Mouse (Mus musculus) spleen, postnatal 4 days (tissue): ENCODE results near the gene B3gntl1.

Experiments used
- DNase-seq, 2 experiments: peaks; one replicate each; pipeline ENCODE4 v3.0.0; 2022; ENCODE audit warnings: low spot score in 2 of 2

B3gntl1 gene

GRCm38 (mm10) chr11:121648166-121648565, 24.8 kb downstream of the B3gntl1 start:
- DNase-seq, result no peak

GRCm38 (mm10) chr11:121647321-121647720, 25.6 kb downstream of the B3gntl1 start:
- DNase-seq, result no peak

GRCm38 (mm10) chr11:121645394-121645793, 27.6 kb downstream of the B3gntl1 start:
- DNase-seq, result no peak

- DNase-seq, result no peak
Observed at GRCm38 (mm10) chr11:121641501-121642145, 31.3 kb downstream of the B3gntl1 start.

GRCm38 (mm10) chr11:121636646-121637045, 36.3 kb downstream of the B3gntl1 start:
- DNase-seq, result no peak

- DNase-seq, result no peak
Observed at GRCm38 (mm10) chr11:121631410-121631809, 41.5 kb downstream of the B3gntl1 start.

- DNase-seq, result no peak
Observed at GRCm38 (mm10) chr11:121630406-121630805, 42.5 kb downstream of the B3gntl1 start.

GRCm38 (mm10) chr11:121629529-121629928, 43.4 kb downstream of the B3gntl1 start:
- no peak for DNase-seq

- DNase-seq, result no peak
Observed at GRCm38 (mm10) chr11:121627521-121627920, 45.4 kb downstream of the B3gntl1 start.

GRCm38 (mm10) chr11:121625007-121625406, 47.9 kb downstream of the B3gntl1 start:
- DNase-seq, result no peak

GRCm38 (mm10) chr11:121617371-121617770, 55.6 kb downstream of the B3gntl1 start:
- no peak for DNase-seq

- DNase-seq, result no peak
Observed at GRCm38 (mm10) chr11:121616501-121616900, 56.5 kb downstream of the B3gntl1 start.

GRCm38 (mm10) chr11:121615961-121616485, 56.9 kb downstream of the B3gntl1 start:
- DNase-seq, result no peak

- no peak for DNase-seq
Observed at GRCm38 (mm10) chr11:121610976-121611375, 62.0 kb downstream of the B3gntl1 start.

GRCm38 (mm10) chr11:121605604-121606003, 67.3 kb downstream of the B3gntl1 start:
- DNase-seq, result no peak

GRCm38 (mm10) chr11:121601422-121601821, 71.5 kb downstream of the B3gntl1 start:
- DNase-seq, result no peak

- no peak for DNase-seq
Observed at GRCm38 (mm10) chr11:121597254-121597653, 75.7 kb downstream of the B3gntl1 start.

- no peak for DNase-seq
Observed at GRCm38 (mm10) chr11:121581856-121582255, 91.1 kb downstream of the B3gntl1 start.
